ENCODE assay signal across 22 mouse cellular contexts in the genomic region with DNA sequence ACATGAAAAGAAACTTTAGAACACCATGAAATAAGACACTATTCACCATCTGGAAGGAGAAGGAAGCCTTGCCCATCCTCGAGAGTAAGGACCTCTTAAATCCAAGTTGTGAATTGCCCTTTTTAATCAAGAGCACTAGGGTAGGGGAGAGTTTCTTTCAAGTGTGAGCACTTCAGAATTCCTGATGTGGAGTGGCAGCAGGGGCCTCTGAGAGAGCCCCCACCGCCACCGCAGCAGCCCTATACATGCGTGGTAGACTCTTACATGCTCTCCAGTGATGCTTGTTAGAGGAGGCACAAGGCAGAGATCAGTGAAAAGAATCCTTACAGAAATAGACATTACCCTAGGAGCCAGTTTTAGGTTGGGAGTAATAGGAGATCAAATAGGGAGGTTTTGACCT.
DNase-seq lines count a peak whose midpoint lies in the region; ATAC-seq and TF ChIP-seq lines count a peak whose summit lies in the region.
"Had no signal": no experiment of that assay in that cellular context is flagged by ENCODE, and none has a peak within 500 bp of the region (broad histone marks: within the 10 kb centered on the region; RNA-seq: fewer than 3 reads in every experiment).

No protein-coding gene starts in this region.

- peak; percentile 76; the same call in 1 of the 2 replicates for ATAC-seq in lung, embryonic 14.5 days (ENCODE audit: insufficient read depth)
- peak; percentile 81 for ATAC-seq in lung, embryonic 15.5 days (ENCODE audit: borderline replicate concordance, extremely low read depth, low FRiP score, low TSS enrichment)
- ATAC-seq in lung, embryonic 16.5 days (ENCODE audit: low read depth): peak; percentile 85
- ATAC-seq in lung, postnatal 0 days: no peak
- ATAC-seq: activated CD4-positive, CD25-positive, alpha-beta regulatory T cell, adult 4 months; CD4-positive, CD25-positive, alpha-beta regulatory T cell, adult 4 months; Patski had no signal

- no peaks in the 10 kb centered on the region for H3K4me1 ChIP-seq in lung, embryonic 14.5 days (ENCODE audit: insufficient read depth)
- no peaks in the 10 kb centered on the region for H3K4me1 ChIP-seq in lung, embryonic 15.5 days
- H3K4me1 ChIP-seq in lung, embryonic 16.5 days (replicated peaks; ENCODE audit: control insufficient read depth, insufficient read depth, low read length): no peaks in the 10 kb centered on the region
- H3K4me1 ChIP-seq in lung, postnatal 0 days (ENCODE audit: insufficient read depth, low read depth, low read length): no peaks in the 10 kb centered on the region

- DNase-seq in lung, embryonic 14.5 days: peak; percentile 9
- DNase-seq in lung, adult 18-20 months: no peak
- DNase-seq in lung, postnatal 4 days: no peak
- DNase-seq in lung, postnatal 14 days: no peak
- peak; percentile 4 for DNase-seq in lung, postnatal 0 days (ENCODE audit: low spot score)
- no peak for DNase-seq in lung, postnatal 25 days (ENCODE audit: low spot score)
- DNase-seq: adrenal gland, adult 2 months; adrenal gland, adult 8-10 months; adrenal gland, postnatal 10 days; adrenal gland, postnatal 14 days; adrenal gland, postnatal 25 days; adrenal gland, postnatal 36 days; B cell, adult 2 months; cerebellum, adult 11 months; cerebellum, adult 11-12 months had no signal

- no peaks in the 10 kb centered on the region for H3K27me3 ChIP-seq in lung, embryonic 14.5 days (ENCODE audit: insufficient read depth, low read length)
- no peaks in the 10 kb centered on the region for H3K27me3 ChIP-seq in lung, embryonic 15.5 days
- no peaks in the 10 kb centered on the region for H3K27me3 ChIP-seq in lung, embryonic 16.5 days (ENCODE audit: control insufficient read depth, insufficient read depth, low read depth, low read length)
- no peaks in the 10 kb centered on the region for H3K27me3 ChIP-seq in lung, postnatal 0 days (replicated peaks; ENCODE audit: insufficient read depth, low read length)
- H3K27me3 ChIP-seq: CH12.LX, Patski had no signal

- 68% methylated on average over 4 of the region's 4 CpGs for WGBS in lung, embryonic 14.5 days
- 61% methylated on average over 4 of the region's 4 CpGs for WGBS in lung, embryonic 15.5 days
- 55% methylated on average over 4 of the region's 4 CpGs for WGBS in lung, embryonic 16.5 days
- 52% methylated on average over 4 of the region's 4 CpGs for WGBS in lung, postnatal 0 days

- H3K9me3 ChIP-seq in lung, embryonic 14.5 days (ENCODE audit: low read depth, low read length): no peaks in the 10 kb centered on the region
- no peaks in the 10 kb centered on the region for H3K9me3 ChIP-seq in lung, embryonic 15.5 days
- H3K9me3 ChIP-seq in lung, embryonic 16.5 days (ENCODE audit: control insufficient read depth, low read length): no peaks in the 10 kb centered on the region
- H3K9me3 ChIP-seq in lung, postnatal 0 days (ENCODE audit: low read length): no peaks in the 10 kb centered on the region
- H3K9me3 ChIP-seq: G1E had no signal

- TF ChIP-seq CTCF in lung, embryonic 14.5 days (IDR thresholded peaks at IDR 0.05; ENCODE audit: low read depth): no peak
- TF ChIP-seq CTCF in lung, postnatal 0 days (IDR thresholded peaks at IDR 0.05): no peak

- no peak overlapping the region for H3K27ac ChIP-seq in lung, embryonic 14.5 days (ENCODE audit: low read depth)
- no peak overlapping the region for H3K27ac ChIP-seq in lung, embryonic 15.5 days
- no peak overlapping the region for H3K27ac ChIP-seq in lung, embryonic 16.5 days (ENCODE audit: low read length)
- H3K27ac ChIP-seq in lung, postnatal 0 days (ENCODE audit: low read length): no peak overlapping the region

- no peaks in the 10 kb centered on the region for H3K36me3 ChIP-seq in lung, embryonic 14.5 days (ENCODE audit: insufficient read depth)
- no peaks in the 10 kb centered on the region for H3K36me3 ChIP-seq in lung, embryonic 15.5 days
- no peaks in the 10 kb centered on the region for H3K36me3 ChIP-seq in lung, embryonic 16.5 days (ENCODE audit: control insufficient read depth, insufficient read depth, low read length)
- H3K36me3 ChIP-seq in lung, postnatal 0 days (ENCODE audit: insufficient read depth, low read length): no peaks in the 10 kb centered on the region
- H3K36me3 ChIP-seq: G1E had no signal

- no peak for TF ChIP-seq EP300 in lung, postnatal 0 days (IDR thresholded peaks at IDR 0.05)

- H3K4me3 ChIP-seq in lung, embryonic 14.5 days (ENCODE audit: low read depth, low read length): no peak overlapping the region
- no peak overlapping the region for H3K4me3 ChIP-seq in lung, embryonic 15.5 days
- H3K4me3 ChIP-seq in lung, embryonic 16.5 days (ENCODE audit: low read length): no peak overlapping the region
- no peak overlapping the region for H3K4me3 ChIP-seq in lung, postnatal 0 days (ENCODE audit: low read depth, low read length)

- H3K4me2 ChIP-seq in lung, embryonic 14.5 days: no peak overlapping the region
- no peak overlapping the region for H3K4me2 ChIP-seq in lung, embryonic 15.5 days
- H3K4me2 ChIP-seq in lung, embryonic 16.5 days (ENCODE audit: low read depth, low read length): no peak overlapping the region; the same call in 1 of the 2 replicates
- H3K4me2 ChIP-seq in lung, postnatal 0 days (replicated peaks; ENCODE audit: low read depth, low read length): no peak overlapping the region

- H3K9ac ChIP-seq in lung, embryonic 14.5 days: no peak overlapping the region
- H3K9ac ChIP-seq in lung, embryonic 15.5 days: no peak overlapping the region
- no peak overlapping the region for H3K9ac ChIP-seq in lung, embryonic 16.5 days (ENCODE audit: low read length)
- H3K9ac ChIP-seq in lung, postnatal 0 days (replicated peaks; ENCODE audit: low read depth): no peak overlapping the region

Comparison
In these comparisons a context has a peak if more than half of its experiments do, and no peak if none do; other contexts are left out.
1. DNase-seq: peak in lung, embryonic 14.5 days (single experiment) and lung, postnatal 0 days (single experiment); none in lung, adult 18-20 months (0 of 2), lung, postnatal 4 days (0 of 2), lung, postnatal 14 days (single experiment) and lung, postnatal 25 days (single experiment).